Mouse (Mus musculus) cortical plate, adult 2 months (tissue): ENCODE results near the gene Itprid2. TPM values are rescaled to one million over a fixed set of nuclear protein-coding genes. Genes with fewer than 3 reads are reported as not detected.

Experiments
- H3K27ac ChIP-seq: fragments of 200-500 bp; 2 replicates; pipeline ENCODE4 v1.5.1; 2012; ENCODE audit warnings: low read length, control low read depth, inconsistent platforms; ENCODE audit not compliant: insufficient read depth
- H3K4me1 ChIP-seq: fragments of 200-500 bp; 2 replicates; pipeline ENCODE4 v1.6.1; 2011; ENCODE audit warnings: low read length; ENCODE audit not compliant: control insufficient read depth, insufficient read depth
- H3K4me3 ChIP-seq: fragments of 200-500 bp; 2 replicates; pipeline ENCODE4 v1.5.1; 2011; ENCODE audit warnings: mild to moderate bottlenecking, low read length, control low read depth; ENCODE audit not compliant: insufficient read depth
- CTCF ChIP-seq: fragments of 200-500 bp; IDR thresholded peaks from 2 replicates; pipeline ENCODE4 v1.5.1; 2011; ENCODE audit warnings: mild to moderate bottlenecking, control low read depth, low read length; ENCODE audit not compliant: insufficient read depth; ENCODE audit errors: extremely low read depth
- POLR2A ChIP-seq: fragments of 200-500 bp; IDR thresholded peaks from 2 replicates; pipeline ENCODE4 v1.6.1; 2011; ENCODE audit warnings: mild to moderate bottlenecking, low read length, control low read depth; ENCODE audit not compliant: insufficient read depth; ENCODE audit errors: extremely low read depth
- polyA plus RNA-seq: library from polyadenylated mRNA; depleted of rRNA; stranded (reverse); fragments of >200 nt; gene quantifications from 2 replicates; pipeline ENCODE4 v1.2.3, GENCODE M21; 2012; rRNA removed

Gene Itprid2
- polyA plus RNA-seq, 1 experiment: 14.4 TPM

DNA sequence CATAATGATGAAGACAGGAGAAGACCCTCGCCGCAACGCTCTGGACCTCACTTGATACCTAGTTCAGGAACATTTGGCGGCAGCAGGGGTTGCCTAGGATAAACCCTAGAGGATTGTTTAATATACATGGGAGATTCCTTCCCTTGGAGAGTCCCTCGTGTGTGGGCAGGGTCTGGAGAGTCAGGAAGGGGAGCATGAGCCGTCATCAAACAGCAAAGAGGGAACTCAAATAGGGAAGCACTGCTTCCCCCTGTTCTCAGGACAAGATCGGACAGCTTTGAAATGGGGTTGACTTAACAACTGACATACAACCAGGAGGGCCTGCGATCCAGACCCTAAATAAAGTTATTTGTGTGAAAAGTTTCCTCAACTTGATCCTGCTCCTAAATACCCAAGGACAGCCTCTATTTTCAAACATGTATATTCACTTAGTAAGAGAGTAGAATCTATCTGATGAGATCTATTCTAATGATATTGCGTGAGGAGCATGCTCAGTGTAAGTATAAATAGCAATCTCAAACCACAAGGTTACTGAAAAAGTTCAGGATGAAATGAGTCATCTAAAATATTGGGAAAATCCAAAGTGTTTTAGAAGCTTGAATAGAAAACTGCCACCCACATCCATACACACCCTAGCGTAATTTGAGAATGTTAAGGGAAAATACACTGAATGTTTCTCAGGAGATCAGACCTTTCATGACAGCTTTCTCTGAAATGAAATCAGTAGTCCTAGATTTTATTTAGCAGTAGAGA, 61.5 kb downstream of the Itprid2 start:
- H3K4me3 ChIP-seq: no peak overlapping the region
- H3K27ac ChIP-seq: no peak overlapping the region
- TF ChIP-seq CTCF (no peak), POLR2A (no peak)
- H3K4me1 ChIP-seq: no peaks in the 10 kb centered on the region

- Histone ChIP-seq H3K27ac (no peak overlapping the region), H3K4me3 (no peak overlapping the region), H3K4me1 (no peaks in the 10 kb centered on the region)
- TF ChIP-seq CTCF: no peak
- TF ChIP-seq POLR2A: no peak
Observed at GRCm38 (mm10) chr2:79698166-79698565, 63.0 kb downstream of the Itprid2 start.

- TF ChIP-seq CTCF (no peak), POLR2A (no peak)
- Histone ChIP-seq H3K4me3 (no peak overlapping the region), H3K4me1 (no peaks in the 10 kb centered on the region), H3K27ac (no peak overlapping the region)
Observed at GRCm38 (mm10) chr2:79704773-79705172, 69.6 kb downstream of the Itprid2 start.

DNA sequence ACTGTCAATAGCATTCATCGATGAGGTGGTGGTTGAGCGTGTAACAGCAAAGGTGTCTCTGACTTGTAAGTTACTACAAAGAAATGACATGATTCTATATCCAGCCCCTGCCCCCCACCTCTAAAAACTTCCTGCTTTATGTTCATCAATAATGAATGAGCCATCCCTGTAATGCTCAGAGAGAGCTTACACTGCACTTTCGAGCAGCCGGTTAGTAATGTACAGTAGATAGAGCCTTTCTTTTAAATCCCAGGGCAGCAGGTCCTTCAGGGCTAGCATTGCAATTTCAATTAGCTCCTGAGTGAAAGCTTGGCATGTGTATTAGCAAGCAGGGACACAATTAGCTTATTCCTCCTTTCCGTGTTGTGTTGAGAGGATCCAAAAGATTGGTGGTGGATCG, 72.4 kb downstream of the Itprid2 start, which contains the start of gene Ppp1r1c:
Ppp1r1c (plus strand) TSS at position 206 of the 400 bp plus-strand sequence.
- Histone ChIP-seq H3K27ac (no peak within 1 kb of the TSS), H3K4me3 (no peak within 1 kb of the TSS), H3K4me1 (no peaks in the 10 kb centered on the region)
- TF ChIP-seq POLR2A: no peak

- TF ChIP-seq POLR2A: no peak
- no peak for TF ChIP-seq CTCF
- no peaks in the 10 kb centered on the region for H3K4me1 ChIP-seq
- no peak overlapping the region for H3K4me3 ChIP-seq
Observed at GRCm38 (mm10) chr2:79713662-79714091, 78.5 kb downstream of the Itprid2 start.

DNA sequence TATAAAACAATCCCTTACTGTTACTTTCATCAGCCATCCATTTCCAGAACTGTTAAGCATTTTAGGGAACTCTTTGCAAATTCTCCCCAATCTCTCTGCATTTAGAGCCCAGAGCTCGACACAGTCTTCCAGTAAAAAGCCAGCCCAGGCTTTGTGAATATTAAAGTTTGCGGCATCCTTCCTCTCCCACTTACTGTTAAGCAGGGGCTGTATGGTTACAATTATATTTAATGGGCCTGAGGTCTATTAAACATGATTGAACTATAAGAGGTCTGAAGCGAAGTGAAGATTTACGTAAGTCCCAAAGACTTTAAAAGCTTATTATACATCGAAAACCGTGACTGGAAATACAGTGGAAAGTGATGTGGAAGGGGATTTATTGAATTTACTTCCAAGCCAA, 79.6 kb downstream of the Itprid2 start:
- Histone ChIP-seq H3K4me3 (no peak overlapping the region), H3K4me1 (no peaks in the 10 kb centered on the region), H3K27ac (no peak overlapping the region)
- TF ChIP-seq CTCF (no peak), POLR2A (no peak)

More at GRCm38 (mm10) chr2:79713662-79714091, 78.5 kb downstream of the Itprid2 start:
- H3K27ac ChIP-seq: no peak overlapping the region

GRCm38 (mm10) chr2:79715925-79716324, 80.8 kb downstream of the Itprid2 start:
- H3K4me1 ChIP-seq: no peaks in the 10 kb centered on the region
- TF ChIP-seq POLR2A (no peak), CTCF (no peak)
- H3K27ac ChIP-seq: no peak overlapping the region
- no peak overlapping the region for H3K4me3 ChIP-seq

- TF ChIP-seq CTCF (no peak), POLR2A (no peak)
- Histone ChIP-seq H3K4me3 (no peak overlapping the region), H3K27ac (no peak overlapping the region), H3K4me1 (no peaks in the 10 kb centered on the region)
Observed at GRCm38 (mm10) chr2:79717846-79718245, 82.7 kb downstream of the Itprid2 start.

GRCm38 (mm10) chr2:79722415-79722814, 87.3 kb downstream of the Itprid2 start:
- Histone ChIP-seq H3K4me1 (no peaks in the 10 kb centered on the region), H3K27ac (no peak overlapping the region), H3K4me3 (no peak overlapping the region)
- TF ChIP-seq POLR2A (no peak), CTCF (no peak)

Other genes starting within 250 kb of the Itprid2 start
- gene Neurod1, start 178.6 kb upstream of the Itprid2 start, polyA plus RNA-seq: 11.8 and 14.5 TPM in 2 replicates
- gene Cerkl, start 178.6 kb upstream of the Itprid2 start, polyA plus RNA-seq: 3.3 and 5.1 TPM in 2 replicates
- gene Ppp1r1c, start 72.4 kb downstream of the Itprid2 start, polyA plus RNA-seq: not detected in 2 replicates